Mouse (Mus musculus) kidney, adult 2 months (tissue): ENCODE results near the gene Ift122. TPM values are rescaled to one million over a fixed set of nuclear protein-coding genes. Genes with fewer than 3 reads are reported as not detected.
A peak's percentile ranks its signal among the peaks of the same experiment; 100 is the strongest.

Experiments used
- DNase-seq: peaks from one replicate; pipeline ENCODE4 v3.0.0; 2021
- H3K27ac ChIP-seq: fragments of 200-500 bp; 2 replicates; pipeline ENCODE4 v1.5.1; 2012; ENCODE audit warnings: low read depth, low read length, control low read depth, inconsistent platforms; ENCODE audit not compliant: insufficient read depth
- H3K27me3 ChIP-seq: fragments of 200-500 bp; replicated peaks from 2 replicates; pipeline ENCODE4 v1.6.1; 2012; ENCODE audit warnings: mild to moderate bottlenecking, moderate library complexity, low read length, inconsistent platforms; ENCODE audit not compliant: control insufficient read depth, insufficient read depth
- H3K36me3 ChIP-seq: fragments of 200-500 bp; 2 replicates; pipeline ENCODE4 v1.6.1; 2012; ENCODE audit warnings: mild to moderate bottlenecking, moderate library complexity, low read length, inconsistent platforms; ENCODE audit not compliant: control insufficient read depth, insufficient read depth
- H3K4me1 ChIP-seq: fragments of 200-500 bp; 2 replicates; pipeline ENCODE4 v1.6.1; 2011; ENCODE audit warnings: low read length; ENCODE audit not compliant: control insufficient read depth, insufficient read depth
- H3K4me3 ChIP-seq: fragments of 200-500 bp; 2 replicates; pipeline ENCODE4 v1.5.1; 2011; ENCODE audit warnings: mild to moderate bottlenecking, low read depth, low read length, control low read depth; ENCODE audit not compliant: insufficient read depth
- CTCF ChIP-seq: fragments of 200-500 bp; conservative IDR thresholded peaks from 2 replicates; pipeline ENCODE4 v1.5.1; 2011; ENCODE audit warnings: low read depth, mild to moderate bottlenecking, control low read depth, low read length, moderate library complexity, mixed read lengths; ENCODE audit not compliant: insufficient read depth, insufficient read length
- POLR2A ChIP-seq: fragments of 200-500 bp; IDR thresholded peaks from one replicate; pipeline ENCODE4 v1.6.1; 2011; ENCODE audit warnings: low read depth, low read length, control low read depth
- WGBS: fragments of 180-500 bp; shearing (Covaris S2); methylation state at CpG from one replicate; pipeline ENCODE4 v1.1.7; 2018; 5-methylcytosine and 5-hydroxymethylcytosine counted together
- polyA plus RNA-seq: library from polyadenylated mRNA; depleted of rRNA; stranded (reverse); fragments of >200 nt; gene quantifications from 2 replicates; pipeline ENCODE4 v1.2.3, GENCODE M21; 2012

The Ift122 gene
- polyA plus RNA-seq, 1 experiment: 29.2 TPM

GRCm38 (mm10) chr6:115940603-115941002 is 87.3 kb downstream of the Ift122 start:
- no peak for TF ChIP-seq POLR2A
- no peak for TF ChIP-seq CTCF
- 36% methylated on average over 1 of the region's 1 CpGs for WGBS
- peak; percentile 80 for DNase-seq
- H3K27me3 ChIP-seq: no peaks in the 10 kb centered on the region
- H3K27ac ChIP-seq: no peak overlapping the region
- H3K4me1 ChIP-seq: peaks cover 2% of the 10 kb centered on the region; the same call in 1 of the 2 replicates
- H3K36me3 ChIP-seq: no peaks in the 10 kb centered on the region
- H3K4me3 ChIP-seq: no peak overlapping the region

- no peaks in the 10 kb centered on the region for H3K36me3 ChIP-seq
- no peak overlapping the region for H3K27ac ChIP-seq
- WGBS: 23% methylated on average over 10 of the region's 12 CpGs
- DNase-seq: no peak
- H3K4me1 ChIP-seq: peaks cover 2% of the 10 kb centered on the region; the same call in 1 of the 2 replicates
- no peak overlapping the region for H3K4me3 ChIP-seq
- H3K27me3 ChIP-seq: no peaks in the 10 kb centered on the region
- TF ChIP-seq POLR2A (no peak), CTCF (no peak)
Observed at GRCm38 (mm10) chr6:115941128-115941527, 87.9 kb downstream of the Ift122 start.

- Histone ChIP-seq H3K36me3 (no peaks in the 10 kb centered on the region), H3K27me3 (no peaks in the 10 kb centered on the region), H3K4me3 (no peak overlapping the region), H3K27ac (no peak overlapping the region), H3K4me1 (peaks cover 2% of the 10 kb centered on the region; the same call in 1 of the 2 replicates)
- no peak for TF ChIP-seq CTCF
- TF ChIP-seq POLR2A: no peak
- DNase-seq: no peak
- WGBS: 76% methylated on average over 9 of the region's 9 CpGs
Observed at GRCm38 (mm10) chr6:115943498-115944427, 90.5 kb downstream of the Ift122 start.

GRCm38 (mm10) chr6:115944638-115945037 is 91.4 kb downstream of the Ift122 start, which contains the start of gene H1foo:
Gene H1foo, plus strand, starts transcription at chr6:115944938.
- no peak within 1 kb of the TSS for H3K27ac ChIP-seq
- no peak within 1 kb of the TSS for H3K4me3 ChIP-seq
- peaks cover 2% of the 10 kb centered on the region; the same call in 1 of the 2 replicates for H3K4me1 ChIP-seq
- no peak for DNase-seq
- WGBS: 96% methylated on average over 5 of the region's 5 CpGs
- H3K27me3 ChIP-seq: no peaks in the 10 kb centered on the region
- H3K36me3 ChIP-seq: no peaks in the 10 kb centered on the region
- TF ChIP-seq CTCF: no peak
- TF ChIP-seq POLR2A: no peak

GRCm38 (mm10) chr6:115945633-115946032 is 92.4 kb downstream of the Ift122 start:
- Histone ChIP-seq H3K27me3 (no peaks in the 10 kb centered on the region), H3K27ac (no peak overlapping the region), H3K4me1 (peaks cover 2% of the 10 kb centered on the region; the same call in 1 of the 2 replicates), H3K36me3 (no peaks in the 10 kb centered on the region), H3K4me3 (no peak overlapping the region)
- no peak for DNase-seq
- 85% methylated on average over 8 of the region's 8 CpGs for WGBS
- TF ChIP-seq CTCF: no peak
- no peak for TF ChIP-seq POLR2A

GRCm38 (mm10) chr6:115946389-115946788 is 93.1 kb downstream of the Ift122 start:
- H3K36me3 ChIP-seq: no peaks in the 10 kb centered on the region
- no peaks in the 10 kb centered on the region for H3K4me1 ChIP-seq
- TF ChIP-seq POLR2A (no peak), CTCF (no peak)
- WGBS: 47% methylated on average over 6 of the region's 6 CpGs
- DNase-seq: no peak
- H3K27me3 ChIP-seq: no peaks in the 10 kb centered on the region
- H3K27ac ChIP-seq: no peak overlapping the region
- H3K4me3 ChIP-seq: no peak overlapping the region

GRCm38 (mm10) chr6:115954506-115955074 is 101.3 kb downstream of the Ift122 start:
- Histone ChIP-seq H3K27me3 (no peaks in the 10 kb centered on the region), H3K4me1 (peaks cover 18% of the 10 kb centered on the region), H3K36me3 (no peaks in the 10 kb centered on the region), H3K4me3 (no peak overlapping the region), H3K27ac (peak overlapping the region; percentile 46)
- peak; percentile 38 for DNase-seq
- 72% methylated on average over 9 of the region's 9 CpGs for WGBS
- no peak for TF ChIP-seq POLR2A
